Mouse (Mus musculus): ENCODE measurements around the gene Slc25a22.

GRCm38 (mm10) chr7:141405466-141405865, 32.2 kb downstream of the Slc25a22 start:
- TF ChIP-seq USF1 (IDR thresholded peaks at IDR 0.05; ENCODE audit: low read depth) (no peak), CTCF (IDR thresholded peaks at IDR 0.05; ENCODE audit: control insufficient read depth, insufficient read depth, insufficient read length) (no peak), MYOG (IDR thresholded peaks at IDR 0.05; ENCODE audit: control insufficient read depth, extremely low read depth, insufficient read length) (no peak), MAX (IDR thresholded peaks at IDR 0.05) (no peak), CEBPB (IDR thresholded peaks at IDR 0.05; ENCODE audit: low read depth) (no peak), MYOD1 (IDR thresholded peaks at IDR 0.05; ENCODE audit: control insufficient read depth, insufficient read length, low read depth) (no peak), FOSL1 (IDR thresholded peaks at IDR 0.05; ENCODE audit: insufficient read depth, low read length, poor library complexity, severe bottlenecking) (no peak)
